Mouse (Mus musculus): ENCODE data around the gene Mrpl58. TPM values are rescaled to one million over a fixed set of nuclear protein-coding genes. Genes with fewer than 3 reads are reported as not detected.

Mrpl58 gene
- 100 to 1,000 TPM in 1 of 2 experiments, 10 to 100 TPM in 1; 89.1 to 100 TPM for total RNA-seq (2021)
- long read RNA-seq, experiment 1, transcript Mrpl58-209 (6 exons, 2,596 nt): major isoform, 47 of 51 reads
- long read RNA-seq, experiment 1, partial matches to known transcripts: 0 of 51 reads
- long read RNA-seq, experiment 1, other reads (novel, unspliced or antisense): 0 of 51 reads
- long read RNA-seq, experiment 2, transcript Mrpl58-209 (6 exons, 2,596 nt): major isoform, 32 of 39 reads
- long read RNA-seq, experiment 2, partial matches to known transcripts: 0 of 39 reads
- long read RNA-seq, experiment 2, other reads (novel, unspliced or antisense): 3 of 39 reads

DNA sequence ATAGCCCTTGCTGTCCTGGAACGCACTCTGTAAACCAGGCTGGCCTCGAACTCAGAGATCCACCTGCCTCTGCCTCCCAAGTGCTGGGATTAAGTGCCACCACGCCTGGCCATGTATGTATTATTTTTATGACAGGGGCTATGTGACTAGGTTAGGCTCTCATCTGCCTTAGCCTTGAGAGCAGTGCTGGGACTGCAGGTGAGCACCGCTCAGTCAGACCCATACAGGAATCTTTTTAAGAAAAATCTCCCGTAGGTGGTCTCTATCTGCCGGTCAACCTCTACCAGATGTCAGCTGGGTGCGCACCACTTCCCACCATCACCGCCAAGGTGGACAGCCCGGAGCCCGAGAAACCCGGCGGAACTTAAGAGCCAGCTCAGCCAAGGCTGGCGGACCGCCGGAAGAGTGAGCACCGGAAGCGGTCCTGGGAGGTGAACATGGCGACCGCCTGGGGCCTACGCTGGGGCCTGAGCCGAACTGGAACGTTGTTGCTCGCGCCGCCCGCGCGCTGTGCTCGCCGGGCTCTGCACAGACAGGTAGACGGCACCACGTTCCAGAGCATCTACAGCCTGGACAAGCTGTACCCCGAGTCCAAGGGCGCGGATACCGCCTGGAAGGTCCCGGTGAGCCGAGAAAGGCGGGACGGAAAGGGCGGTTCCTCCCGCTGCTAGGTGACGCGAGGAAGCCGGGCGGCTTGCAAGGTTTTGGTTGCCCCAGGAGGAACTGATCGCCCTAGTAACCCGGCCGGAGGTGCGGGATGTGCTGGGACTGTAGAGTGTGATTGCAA, at the start of gene Mrpl58:
Mrpl58 (plus strand) TSS at position 415 of the 787 bp plus-strand sequence.
- DNase-seq: peak; percentile 88

DNA sequence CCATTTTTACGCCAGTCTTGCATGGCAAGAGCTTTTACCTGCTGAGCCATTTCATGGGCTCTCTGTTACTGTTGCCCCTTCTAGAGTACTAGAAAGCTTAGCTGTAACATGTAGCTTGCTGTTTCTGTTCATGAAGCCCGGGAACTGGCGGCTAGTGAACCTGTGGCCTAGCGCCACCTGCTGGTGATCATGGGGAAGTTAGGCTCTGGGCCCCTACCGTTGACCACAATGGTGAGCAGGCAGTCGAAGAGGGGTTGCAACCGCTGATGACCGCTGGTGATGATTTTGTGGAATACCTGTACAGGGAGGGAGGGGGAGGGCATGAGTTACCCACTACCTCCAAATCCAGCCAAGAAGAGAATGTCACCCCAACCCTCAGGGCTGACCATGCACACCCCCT, 49.4 kb upstream of the Mrpl58 start:
- DNase-seq: peak; percentile 78

GRCm38 (mm10) chr11:115358468-115358867, 45.1 kb upstream of the Mrpl58 start:
- peak; percentile 75 for DNase-seq

- DNase-seq: no peak
These were observed 44.3 kb upstream of the Mrpl58 start for GRCm38 (mm10) chr11:115359293-115359692.

- no peak for DNase-seq
These were observed 43.8 kb upstream of the Mrpl58 start for GRCm38 (mm10) chr11:115359726-115360125.

- no peak for DNase-seq
These were observed 39.4 kb upstream of the Mrpl58 start for GRCm38 (mm10) chr11:115364136-115364535.

GRCm38 (mm10) chr11:115366039-115366705, 37.4 kb upstream of the Mrpl58 start:
- no peak for DNase-seq

DNA sequence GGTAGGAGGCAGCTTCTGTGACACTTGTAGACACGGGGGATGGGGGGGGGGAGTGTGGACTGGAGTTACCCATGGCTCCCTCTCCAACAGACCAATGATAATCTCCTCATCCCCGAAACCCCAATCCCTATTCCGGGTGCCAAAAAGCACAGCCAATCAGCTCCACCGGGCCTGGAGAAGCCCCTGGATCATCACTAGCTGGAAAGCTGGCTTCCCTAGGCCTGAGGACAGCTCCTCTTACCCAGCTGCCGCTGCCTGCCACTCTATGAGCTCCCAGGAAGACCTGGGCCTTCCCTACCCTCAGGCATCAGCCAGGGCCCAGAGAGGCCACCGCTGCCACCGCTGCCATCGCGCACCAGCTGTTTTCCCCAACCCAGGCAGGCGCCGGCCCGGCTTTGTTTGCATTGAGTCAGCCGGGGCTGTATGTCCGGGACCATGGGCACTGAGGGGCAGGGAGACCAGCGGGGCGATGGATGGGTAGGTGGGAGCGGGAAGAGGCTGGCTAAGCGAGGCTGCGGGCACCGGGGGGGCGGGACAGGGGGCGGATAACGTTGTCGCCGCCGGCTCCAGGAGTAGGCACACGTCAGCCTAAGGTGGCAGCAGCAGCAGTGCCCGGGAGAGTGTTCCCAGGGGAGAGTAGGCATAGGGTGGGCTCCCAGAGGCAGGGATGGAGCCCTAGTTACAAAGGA, 36.7 kb upstream of the Mrpl58 start:
- no peak for DNase-seq

DNA sequence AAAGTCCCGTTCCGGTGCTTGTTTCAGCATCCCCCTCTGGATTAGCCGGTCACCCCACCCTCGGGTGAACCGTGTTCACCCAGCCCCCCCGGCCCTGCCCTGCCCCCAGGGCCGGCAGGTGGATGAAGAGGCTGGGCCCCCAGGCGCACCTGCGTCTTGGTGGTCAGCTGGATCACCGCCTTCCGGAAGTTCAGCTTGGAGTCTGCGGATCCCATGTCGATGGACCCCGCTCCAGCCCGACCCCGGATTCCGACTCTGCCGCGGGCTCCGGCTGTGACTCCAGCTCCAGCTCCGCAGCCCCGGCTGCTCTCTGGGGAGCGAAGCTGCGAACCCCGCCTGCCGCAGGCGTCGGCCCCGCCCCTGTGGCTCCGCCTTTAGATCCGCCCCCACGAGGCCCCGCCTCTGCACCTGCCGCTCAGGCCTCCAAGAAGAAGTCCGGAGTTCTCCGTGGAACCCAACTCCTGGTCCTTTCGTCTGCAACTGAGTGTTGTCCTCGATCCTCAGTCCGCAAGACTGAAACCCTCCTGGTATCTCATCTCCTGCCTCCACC, 36.1 kb upstream of the Mrpl58 start, which contains the start of gene Hid1:
Hid1 (minus strand) TSS at position 362 of the 550 bp plus-strand sequence.
- DNase-seq: peak; percentile 74

DNA sequence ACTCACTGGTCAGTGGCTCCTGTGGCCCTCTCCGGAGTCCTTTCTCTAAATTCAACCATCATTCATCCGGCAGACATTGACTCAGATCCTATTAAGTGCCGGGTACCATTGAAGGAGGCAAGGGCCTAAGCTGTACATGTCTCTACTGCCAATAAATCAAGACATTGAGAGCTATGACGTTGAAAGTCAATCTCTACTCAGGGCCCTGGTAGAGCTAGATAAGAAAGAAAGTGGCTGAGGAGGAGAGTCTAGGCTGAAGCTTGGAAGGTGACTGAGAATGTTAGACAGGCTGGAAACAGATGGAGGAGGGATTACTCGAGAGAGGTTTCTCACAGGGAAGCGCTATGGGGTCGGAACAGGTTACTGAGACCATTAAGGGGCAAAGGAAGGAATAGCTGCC, 33.2 kb upstream of the Mrpl58 start:
- DNase-seq: no peak

DNA sequence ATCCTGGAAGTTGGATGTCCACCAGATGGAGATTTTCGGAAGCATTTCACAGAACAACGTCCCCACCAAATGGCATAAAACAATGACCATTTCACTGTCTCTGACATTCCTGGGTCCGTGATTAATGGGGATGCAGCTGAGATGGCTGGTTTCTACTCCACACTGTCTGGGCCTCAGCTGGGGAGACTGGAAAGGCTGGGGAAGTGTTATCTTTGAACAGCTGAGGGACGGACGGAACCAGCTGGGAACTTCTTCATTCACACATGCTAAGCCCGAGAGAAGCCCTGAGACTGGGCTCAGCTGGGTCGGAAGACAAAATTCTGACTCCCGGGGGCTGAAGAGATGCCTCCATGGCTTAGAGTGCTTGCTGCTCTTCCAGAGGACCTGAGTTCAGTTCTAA, 32.2 kb upstream of the Mrpl58 start:
- no peak for DNase-seq

DNA sequence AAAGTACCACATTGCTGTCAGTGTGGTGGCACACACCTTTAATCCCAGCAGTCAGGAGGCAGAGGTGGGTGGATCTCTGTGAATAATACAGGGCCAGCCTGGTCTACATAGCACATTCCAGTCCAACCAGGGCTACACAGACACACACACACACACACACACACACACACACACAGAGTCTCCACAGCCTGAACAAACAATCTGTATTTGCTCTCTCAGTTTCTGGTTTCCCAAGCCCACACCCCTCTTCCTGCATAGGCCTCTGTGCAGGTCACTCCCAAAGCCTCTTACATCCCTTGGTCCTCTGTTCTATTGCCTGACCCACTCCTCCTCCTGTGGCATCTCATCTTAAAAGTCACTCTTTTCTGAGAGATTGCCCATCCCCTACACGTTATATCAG, 31.5 kb upstream of the Mrpl58 start:
- DNase-seq: no peak

GRCm38 (mm10) chr11:115372737-115373136, 30.8 kb upstream of the Mrpl58 start:
- DNase-seq: no peak

- peak; percentile 83 for DNase-seq
These were observed 29.5 kb upstream of the Mrpl58 start for GRCm38 (mm10) chr11:115373805-115374694.

- no peak for DNase-seq
These were observed 28.7 kb upstream of the Mrpl58 start for GRCm38 (mm10) chr11:115374695-115375425.

DNA sequence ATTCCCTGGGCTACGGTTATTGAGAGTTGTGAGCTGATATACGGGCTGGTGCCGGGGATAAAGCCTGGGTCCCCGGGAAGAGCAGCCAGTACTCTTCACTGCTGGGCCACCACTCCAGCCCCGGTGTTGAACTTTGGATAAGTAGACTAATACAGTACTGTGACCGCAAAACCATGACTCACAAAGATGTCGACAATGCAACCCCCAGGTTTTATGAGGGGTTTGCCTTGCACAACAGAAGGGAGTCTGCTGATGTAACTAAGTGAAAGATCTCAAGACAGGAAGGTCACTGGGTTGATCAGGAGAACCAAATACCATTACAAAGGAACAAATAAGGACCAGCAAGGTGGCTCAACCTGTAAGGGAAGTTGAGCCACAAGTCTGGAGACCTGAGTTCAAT, 26.8 kb upstream of the Mrpl58 start:
- no peak for DNase-seq

- DNase-seq: no peak
These were observed 26.3 kb upstream of the Mrpl58 start for GRCm38 (mm10) chr11:115377254-115377653.

DNA sequence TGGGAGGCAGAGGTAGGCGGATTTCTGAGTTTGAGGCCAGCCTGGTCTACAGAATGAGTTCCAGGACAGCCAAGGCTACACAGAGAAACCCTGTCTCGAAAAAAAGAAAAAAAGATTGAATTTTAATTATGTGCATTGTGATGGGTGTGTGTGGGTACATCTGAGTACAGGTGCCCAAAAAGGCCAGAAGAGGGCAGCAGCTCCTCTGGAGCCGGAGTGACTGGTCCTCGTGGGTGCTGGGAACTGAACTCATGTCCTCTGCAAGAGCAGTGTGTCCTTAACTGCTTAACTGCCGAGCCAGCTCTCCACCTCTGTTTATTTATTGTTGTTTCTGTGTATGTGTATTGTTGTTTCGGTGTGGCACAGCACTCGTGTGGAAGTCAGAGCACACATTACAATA, 25.7 kb upstream of the Mrpl58 start:
- DNase-seq: no peak

DNA sequence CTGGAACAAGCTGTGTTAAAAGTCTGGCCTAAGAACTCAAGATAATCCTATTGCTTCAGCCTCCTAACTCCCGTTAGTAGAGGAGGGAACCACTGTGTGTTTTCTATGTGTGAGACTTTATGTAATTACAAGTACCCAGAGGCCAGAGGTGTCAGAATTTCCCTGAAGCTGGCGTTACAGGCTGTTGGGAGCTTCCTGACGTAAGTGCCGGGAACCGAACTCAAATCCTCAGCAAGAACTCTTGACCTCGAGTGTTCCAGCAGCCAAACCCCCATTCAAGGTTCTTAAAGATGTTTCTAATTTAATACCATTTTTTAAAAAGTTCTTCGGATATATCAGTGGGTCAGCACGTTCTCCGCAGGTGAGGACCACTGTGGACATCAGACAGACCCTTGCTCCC, 22.3 kb upstream of the Mrpl58 start:
- DNase-seq: no peak
